Mouse (Mus musculus) hindlimb bud, embryonic 11.5 days (tissue): ENCODE measurements around the gene Ros1.

Experiments
- DNase-seq: peaks from one replicate; pipeline ENCODE4 v3.0.0-alpha.2; 2012; ENCODE audit warnings: low read depth, low spot score; ENCODE audit errors: extremely low spot score

The Ros1 gene

GRCm38 (mm10) chr10:52194957-52195852 is at the start of gene Ros1:
TSS of gene Ros1 (minus strand) at chr10:52195244.
- DNase-seq, result no peak

- no peak for DNase-seq
Observed at GRCm38 (mm10) chr10:52242680-52243323, 47.8 kb upstream of the Ros1 start.

GRCm38 (mm10) chr10:52242015-52242414 is 47.0 kb upstream of the Ros1 start:
- DNase-seq, result no peak

GRCm38 (mm10) chr10:52235461-52235860 is 40.4 kb upstream of the Ros1 start:
- DNase-seq, result no peak

- DNase-seq, result no peak
Observed at GRCm38 (mm10) chr10:52234654-52234981, 39.6 kb upstream of the Ros1 start.

GRCm38 (mm10) chr10:52233969-52234653 is 39.1 kb upstream of the Ros1 start:
- DNase-seq, result no peak

- DNase-seq, result no peak
Observed at GRCm38 (mm10) chr10:52233301-52233968, 38.4 kb upstream of the Ros1 start, which contains the start of gene Dcbld1. TSS of gene Dcbld1 (plus strand) at chr10:52233619.

GRCm38 (mm10) chr10:52232196-52233176 is 37.4 kb upstream of the Ros1 start:
- no peak for DNase-seq

- DNase-seq, result no peak
Observed at GRCm38 (mm10) chr10:52219600-52219999, 24.6 kb upstream of the Ros1 start.

- DNase-seq, result no peak
Observed at GRCm38 (mm10) chr10:52217564-52217934, 22.5 kb upstream of the Ros1 start.

- no peak for DNase-seq
Observed at GRCm38 (mm10) chr10:52216797-52217563, 21.9 kb upstream of the Ros1 start.

GRCm38 (mm10) chr10:52215267-52215818 is 20.3 kb upstream of the Ros1 start:
- no peak for DNase-seq

GRCm38 (mm10) chr10:52204006-52204405 is 9.0 kb upstream of the Ros1 start:
- DNase-seq, result no peak

- no peak for DNase-seq
Observed at GRCm38 (mm10) chr10:52185900-52186299, 9.1 kb downstream of the Ros1 start.

- no peak for DNase-seq
Observed at GRCm38 (mm10) chr10:52182878-52183277, 12.2 kb downstream of the Ros1 start.

GRCm38 (mm10) chr10:52174376-52174775 is 20.7 kb downstream of the Ros1 start:
- DNase-seq, result no peak

GRCm38 (mm10) chr10:52170489-52170888 is 24.6 kb downstream of the Ros1 start:
- no peak for DNase-seq

- DNase-seq, result no peak
Observed at GRCm38 (mm10) chr10:52169841-52170240, 25.2 kb downstream of the Ros1 start.

GRCm38 (mm10) chr10:52165376-52165775 is 29.7 kb downstream of the Ros1 start:
- DNase-seq, result no peak
